Mouse (Mus musculus) heart, embryonic 15.5 days (tissue): ENCODE measurements around the gene P2rx3. TPM values are rescaled to one million over a fixed set of nuclear protein-coding genes. Genes with fewer than 3 reads are reported as not detected.

ENCODE experiments used
- ATAC-seq: fragments of 200-750 bp; cut with Nextera tagmentation; replicated peaks from 2 replicates; pipeline ENCODE4 v1.8.0; 2017; ENCODE audit warnings: low read depth, moderate TSS enrichment; ENCODE audit not compliant: insufficient number of reproducible peaks, insufficient read depth, low FRiP score
- H3K27ac ChIP-seq: fragments of 300-500 bp; sonication (generic); 2 replicates; pipeline ENCODE4 v1.5.1; 2015; ENCODE audit warnings: mild to moderate bottlenecking, inconsistent platforms
- H3K27me3 ChIP-seq: fragments of 300-500 bp; sonication (generic); 2 replicates; pipeline ENCODE4 v1.6.1; 2015; ENCODE audit warnings: inconsistent platforms
- H3K36me3 ChIP-seq: fragments of 300-500 bp; sonication (generic); 2 replicates; pipeline ENCODE4 v1.6.1; 2015; ENCODE audit warnings: mild to moderate bottlenecking, inconsistent platforms
- H3K4me1 ChIP-seq: fragments of 300-500 bp; sonication (generic); replicated peaks from 2 replicates; pipeline ENCODE4 v1.6.1; 2015; ENCODE audit warnings: inconsistent platforms
- H3K4me2 ChIP-seq: fragments of 300-500 bp; sonication (generic); 2 replicates; pipeline ENCODE4 v1.6.1; 2015; ENCODE audit warnings: inconsistent platforms, mild to moderate bottlenecking, moderate library complexity
- H3K4me3 ChIP-seq: fragments of 300-500 bp; sonication (generic); 2 replicates; pipeline ENCODE4 v1.5.1; 2015; ENCODE audit warnings: mild to moderate bottlenecking, inconsistent platforms
- H3K9ac ChIP-seq: fragments of 300-500 bp; sonication (generic); 2 replicates; pipeline ENCODE4 v1.6.1; 2015; ENCODE audit warnings: mild to moderate bottlenecking, inconsistent platforms
- H3K9me3 ChIP-seq: fragments of 300-500 bp; sonication (generic); replicated peaks from 2 replicates; pipeline ENCODE4 v1.6.1; 2016; ENCODE audit warnings: inconsistent platforms
- WGBS: fragments of 180-500 bp; shearing (Covaris S2); methylation state at CpG from one replicate; pipeline ENCODE4 v1.1.7; 2015; ENCODE audit warnings: mixed read lengths; 5-methylcytosine and 5-hydroxymethylcytosine counted together
- polyA plus RNA-seq: library from polyadenylated mRNA; unstranded; fragments of >200 nt; fragmentation: Nextera tagmentation; extraction: Ambion mirVana; gene quantifications from 2 replicates; pipeline ENCODE4 v1.2.1, GENCODE M21; 2015

Gene P2rx3
- polyA plus RNA-seq, 1 experiment from 2014 or later, result 0.33 TPM

- H3K36me3 ChIP-seq, result peaks cover 40% of the 10 kb centered on the region
- H3K4me1 ChIP-seq, result peaks cover 14% of the 10 kb centered on the region
- ATAC-seq, result no peak
- H3K4me2 ChIP-seq, result peak overlapping the region; percentile 70
- no peaks in the 10 kb centered on the region for H3K9me3 ChIP-seq
- H3K4me3 ChIP-seq, result peak overlapping the region; percentile 73
- H3K27ac ChIP-seq, result no peak overlapping the region
- 79% methylated on average over 13 of the region's 13 CpGs for WGBS
- no peaks in the 10 kb centered on the region for H3K27me3 ChIP-seq
- H3K9ac ChIP-seq, result peak overlapping the region; percentile 81; the same call in 1 of the 2 replicates
Observed at GRCm38 (mm10) chr2:85038336-85038735, 1.1 kb upstream of the P2rx3 start.

- Histone ChIP-seq H3K9ac (peak overlapping the region; percentile 81), H3K27me3 (no peaks in the 10 kb centered on the region), H3K27ac (peak overlapping the region; percentile 62; the same call in 1 of the 2 replicates), H3K36me3 (peaks cover 23% of the 10 kb centered on the region), H3K4me2 (peak overlapping the region; percentile 70), H3K4me3 (peak overlapping the region; percentile 73), H3K4me1 (peaks cover 14% of the 10 kb centered on the region), H3K9me3 (no peaks in the 10 kb centered on the region)
- WGBS, result 7% methylated on average over 11 of the region's 11 CpGs
- no peak; the same call in 1 of the 2 replicates for ATAC-seq
Observed at GRCm38 (mm10) chr2:85036507-85037046, 685 bp downstream of the P2rx3 start.

DNA sequence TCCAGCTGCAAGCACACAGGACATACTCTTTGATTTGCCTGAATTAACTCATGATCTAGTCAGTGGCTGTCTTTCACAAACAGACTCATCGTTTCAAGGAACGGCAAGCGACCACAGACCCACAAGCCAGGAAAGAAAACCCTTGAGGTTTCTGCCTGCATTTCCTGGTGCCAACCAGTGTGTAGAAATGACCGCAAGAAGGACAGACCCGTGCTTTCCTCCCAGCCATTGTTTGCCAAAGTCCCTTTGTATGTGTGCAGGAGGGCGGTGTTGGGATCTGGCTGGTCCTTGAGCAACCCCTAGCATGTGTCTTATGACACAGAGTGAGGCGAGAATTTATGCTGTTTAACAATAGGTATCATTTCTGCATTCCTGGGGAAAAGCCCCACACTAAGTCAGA is 3.1 kb downstream of the P2rx3 start:
- H3K4me1 ChIP-seq, result peaks cover 14% of the 10 kb centered on the region
- H3K27me3 ChIP-seq, result no peaks in the 10 kb centered on the region
- H3K9me3 ChIP-seq, result no peaks in the 10 kb centered on the region
- 75% methylated on average over 7 of the region's 7 CpGs for WGBS
- no peak overlapping the region for H3K4me2 ChIP-seq
- no peaks in the 10 kb centered on the region for H3K36me3 ChIP-seq
- no peak for ATAC-seq
- no peak overlapping the region for H3K4me3 ChIP-seq
- H3K9ac ChIP-seq, result no peak overlapping the region
- H3K27ac ChIP-seq, result no peak overlapping the region

GRCm38 (mm10) chr2:85033121-85033520 is 4.1 kb downstream of the P2rx3 start:
- WGBS, result 72% methylated on average over 2 of the region's 2 CpGs
- ATAC-seq, result no peak
- Histone ChIP-seq H3K27me3 (no peaks in the 10 kb centered on the region), H3K9ac (no peak overlapping the region), H3K4me3 (no peak overlapping the region), H3K9me3 (no peaks in the 10 kb centered on the region), H3K4me2 (no peak overlapping the region), H3K4me1 (peaks cover 8% of the 10 kb centered on the region), H3K27ac (no peak overlapping the region), H3K36me3 (no peaks in the 10 kb centered on the region)

DNA sequence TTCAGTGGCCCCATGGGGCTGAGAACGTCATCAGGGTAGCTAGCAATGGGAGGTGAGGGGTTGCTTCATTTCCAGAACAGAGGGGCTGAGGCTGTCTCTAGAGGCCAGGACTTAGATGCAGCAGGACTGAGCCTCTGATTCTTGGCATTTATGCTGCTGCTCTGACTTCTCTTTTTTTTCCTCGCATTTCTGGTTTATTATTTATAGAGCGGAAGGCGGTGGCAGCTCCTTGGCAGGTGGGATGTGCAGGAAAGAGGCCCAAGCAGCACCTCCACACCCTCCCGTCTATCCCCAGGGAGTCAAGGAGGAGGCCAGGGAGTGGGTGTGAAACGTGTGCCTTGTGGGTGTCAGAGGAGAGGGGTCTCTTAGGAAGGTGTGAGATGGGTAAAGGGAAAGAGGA is 6.3 kb downstream of the P2rx3 start:
- Histone ChIP-seq H3K27ac (no peak overlapping the region), H3K27me3 (no peaks in the 10 kb centered on the region), H3K4me1 (no peaks in the 10 kb centered on the region), H3K9ac (no peak overlapping the region), H3K4me2 (no peak overlapping the region), H3K36me3 (no peaks in the 10 kb centered on the region), H3K9me3 (no peaks in the 10 kb centered on the region), H3K4me3 (no peak overlapping the region)
- no peak for ATAC-seq
- WGBS, result 58% methylated on average over 6 of the region's 6 CpGs

- Histone ChIP-seq H3K9me3 (no peaks in the 10 kb centered on the region), H3K4me3 (no peak overlapping the region), H3K4me2 (no peak overlapping the region), H3K4me1 (no peaks in the 10 kb centered on the region), H3K27me3 (no peaks in the 10 kb centered on the region), H3K9ac (no peak overlapping the region), H3K36me3 (no peaks in the 10 kb centered on the region), H3K27ac (no peak overlapping the region)
- no peak for ATAC-seq
- 56% methylated on average over 6 of the region's 6 CpGs for WGBS
Observed at GRCm38 (mm10) chr2:85029897-85030296, 7.4 kb downstream of the P2rx3 start.

DNA sequence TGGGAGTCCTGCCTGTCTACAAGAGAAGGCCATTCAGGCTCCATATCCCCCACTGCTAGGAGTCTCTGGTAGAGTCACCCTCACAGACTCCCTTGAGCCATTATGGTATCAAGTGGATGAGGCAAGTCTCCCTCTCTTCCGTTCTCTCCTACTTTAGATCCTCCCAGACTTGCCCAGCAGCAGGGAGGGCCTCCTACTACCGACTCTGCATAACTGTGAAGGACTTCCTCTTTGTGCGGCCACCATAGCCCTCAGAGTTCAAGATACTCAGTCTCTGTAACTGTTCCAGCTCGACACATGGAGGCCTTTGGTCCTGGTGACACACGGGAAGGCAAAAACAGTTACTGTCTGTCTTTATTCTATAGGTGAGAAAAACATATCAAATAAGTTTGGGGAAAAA is 10.0 kb downstream of the P2rx3 start:
- Histone ChIP-seq H3K27ac (no peak overlapping the region), H3K4me3 (no peak overlapping the region), H3K9me3 (no peaks in the 10 kb centered on the region), H3K4me2 (no peak overlapping the region), H3K27me3 (no peaks in the 10 kb centered on the region), H3K9ac (no peak overlapping the region), H3K4me1 (no peaks in the 10 kb centered on the region), H3K36me3 (no peaks in the 10 kb centered on the region)
- 54% methylated on average over 5 of the region's 5 CpGs for WGBS
- no peak for ATAC-seq

DNA sequence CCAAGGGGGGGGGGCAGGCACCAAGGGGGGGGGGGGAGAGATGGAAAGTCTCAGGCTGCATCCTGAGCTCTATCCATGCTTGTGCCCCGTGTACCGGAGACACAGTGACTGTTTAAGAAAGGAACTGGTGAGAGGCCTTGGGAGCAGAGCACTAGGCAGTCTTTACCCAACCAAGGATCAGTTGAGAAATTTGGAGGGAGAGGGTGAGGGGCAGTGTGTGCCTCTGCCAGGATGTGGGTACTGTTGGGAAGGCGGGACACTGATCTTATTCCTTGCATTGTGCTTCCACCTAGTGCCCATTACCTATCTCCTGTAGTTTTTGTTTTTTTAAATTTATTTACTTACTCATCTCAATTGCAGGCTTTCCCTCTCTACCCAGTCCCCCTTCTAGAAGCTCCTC is 11.1 kb downstream of the P2rx3 start:
- Histone ChIP-seq H3K9me3 (no peaks in the 10 kb centered on the region), H3K9ac (no peak overlapping the region), H3K36me3 (no peaks in the 10 kb centered on the region), H3K4me2 (no peak overlapping the region), H3K4me3 (no peak overlapping the region), H3K27ac (no peak overlapping the region), H3K27me3 (no peaks in the 10 kb centered on the region), H3K4me1 (no peaks in the 10 kb centered on the region)
- 67% methylated on average over 3 of the region's 3 CpGs for WGBS
- ATAC-seq, result no peak

DNA sequence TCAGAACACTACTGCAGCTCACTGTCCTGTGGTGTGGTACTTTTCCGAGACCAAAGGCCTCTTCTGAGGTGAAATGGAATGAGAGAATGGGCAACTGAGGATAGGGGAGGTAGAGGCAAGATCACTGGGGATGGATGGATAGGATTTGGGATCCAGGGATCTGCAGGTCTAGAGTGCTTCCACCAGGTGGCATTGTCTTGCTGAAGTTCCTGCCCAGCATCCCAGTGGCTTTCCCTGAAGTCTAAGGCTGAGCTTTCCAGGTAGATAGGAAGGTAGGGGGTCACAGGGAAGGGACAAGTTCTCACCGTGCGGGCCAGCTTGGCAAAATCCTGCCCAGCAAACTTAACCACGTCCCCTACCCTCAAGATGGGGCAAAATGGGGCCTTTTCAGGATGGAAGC is 15.2 kb downstream of the P2rx3 start:
- no peaks in the 10 kb centered on the region for H3K36me3 ChIP-seq
- no peak overlapping the region for H3K9ac ChIP-seq
- no peak overlapping the region for H3K4me3 ChIP-seq
- no peak for ATAC-seq
- no peaks in the 10 kb centered on the region for H3K27me3 ChIP-seq
- WGBS, result 16% methylated on average over 4 of the region's 4 CpGs
- no peak overlapping the region for H3K4me2 ChIP-seq
- H3K9me3 ChIP-seq, result no peaks in the 10 kb centered on the region
- H3K4me1 ChIP-seq, result no peaks in the 10 kb centered on the region
- no peak overlapping the region for H3K27ac ChIP-seq

DNA sequence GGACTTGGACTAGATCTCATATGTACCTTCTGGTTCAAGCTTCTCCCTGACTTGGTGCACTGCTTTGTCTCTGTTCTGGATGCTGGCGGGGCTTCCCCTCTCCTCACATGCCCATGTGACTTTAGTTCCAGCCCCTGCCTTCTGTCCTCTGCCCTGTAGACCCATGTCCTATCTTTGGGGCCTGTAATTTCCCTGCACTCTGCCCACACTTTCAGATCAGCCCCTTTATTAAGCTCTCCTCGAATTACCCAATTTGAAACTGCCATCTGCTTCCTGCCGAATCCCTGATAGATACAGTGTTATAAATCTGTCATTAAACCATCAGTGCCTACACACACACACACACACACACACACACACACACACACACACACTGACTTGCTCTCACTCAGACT is 22.7 kb downstream of the P2rx3 start:
- Histone ChIP-seq H3K9ac (no peak overlapping the region), H3K4me3 (no peak overlapping the region), H3K36me3 (no peaks in the 10 kb centered on the region), H3K27ac (no peak overlapping the region), H3K4me1 (peaks cover 27% of the 10 kb centered on the region), H3K9me3 (no peaks in the 10 kb centered on the region), H3K27me3 (no peaks in the 10 kb centered on the region), H3K4me2 (no peak overlapping the region)
- WGBS, result 51% methylated on average over 3 of the region's 3 CpGs
- no peak for ATAC-seq

GRCm38 (mm10) chr2:85013826-85014587 is 23.3 kb downstream of the P2rx3 start:
- Histone ChIP-seq H3K27ac (no peak overlapping the region), H3K36me3 (no peaks in the 10 kb centered on the region), H3K4me2 (no peak overlapping the region), H3K27me3 (no peaks in the 10 kb centered on the region), H3K9me3 (no peaks in the 10 kb centered on the region), H3K9ac (no peak overlapping the region), H3K4me3 (no peak overlapping the region), H3K4me1 (peaks cover 27% of the 10 kb centered on the region)
- no peak for ATAC-seq
- WGBS, result 80% methylated on average over 5 of the region's 5 CpGs

DNA sequence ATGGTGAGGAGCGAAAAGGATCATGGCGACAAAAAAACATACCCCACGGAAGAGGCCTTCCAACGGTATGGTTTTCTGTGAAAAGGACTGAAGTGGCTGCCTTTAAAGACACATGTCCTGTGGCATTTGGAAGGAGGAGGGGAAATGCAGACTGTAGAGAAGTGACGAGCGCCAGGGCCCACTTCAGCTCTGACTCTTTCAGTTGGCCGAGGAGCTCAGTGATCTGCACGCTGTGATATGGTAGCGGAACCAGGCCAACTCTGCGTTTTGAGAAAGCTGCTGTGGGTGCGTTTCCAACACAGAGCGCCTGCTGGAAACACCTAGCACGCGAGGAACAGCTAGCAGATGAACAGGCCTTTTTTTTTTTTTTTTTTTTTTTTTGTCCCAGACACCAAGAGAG is 24.6 kb downstream of the P2rx3 start:
- Histone ChIP-seq H3K27ac (peak overlapping the region; percentile 10; the same call in 1 of the 2 replicates), H3K9me3 (no peaks in the 10 kb centered on the region), H3K4me3 (no peak overlapping the region), H3K4me2 (no peak overlapping the region), H3K27me3 (no peaks in the 10 kb centered on the region), H3K4me1 (peaks cover 27% of the 10 kb centered on the region), H3K9ac (no peak overlapping the region), H3K36me3 (no peaks in the 10 kb centered on the region)
- no peak for ATAC-seq
- 51% methylated on average over 14 of the region's 14 CpGs for WGBS
